Mouse (Mus musculus): ENCODE measurements around the gene Ints13.

Ints13 gene

DNA sequence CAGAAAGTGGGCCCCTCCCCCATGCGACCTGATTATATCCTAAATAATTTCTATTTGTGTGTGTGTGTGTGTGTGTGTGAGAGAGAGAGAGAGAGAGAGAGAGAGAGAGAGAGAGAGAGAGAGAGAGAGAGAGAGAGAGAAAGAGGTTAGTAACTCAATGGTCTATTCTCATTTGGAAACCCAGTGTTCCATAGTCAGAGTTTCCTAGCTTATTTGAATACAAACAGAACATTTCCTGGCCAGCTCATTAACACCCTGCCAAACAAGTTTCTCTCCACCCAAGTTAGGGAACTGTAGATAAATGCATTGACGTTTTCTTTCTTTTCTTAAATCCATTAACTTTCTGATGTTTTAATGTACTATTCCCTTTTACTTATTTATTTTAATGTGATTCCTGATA is 39.6 kb downstream of the Ints13 start:
- no peak for DNase-seq

DNA sequence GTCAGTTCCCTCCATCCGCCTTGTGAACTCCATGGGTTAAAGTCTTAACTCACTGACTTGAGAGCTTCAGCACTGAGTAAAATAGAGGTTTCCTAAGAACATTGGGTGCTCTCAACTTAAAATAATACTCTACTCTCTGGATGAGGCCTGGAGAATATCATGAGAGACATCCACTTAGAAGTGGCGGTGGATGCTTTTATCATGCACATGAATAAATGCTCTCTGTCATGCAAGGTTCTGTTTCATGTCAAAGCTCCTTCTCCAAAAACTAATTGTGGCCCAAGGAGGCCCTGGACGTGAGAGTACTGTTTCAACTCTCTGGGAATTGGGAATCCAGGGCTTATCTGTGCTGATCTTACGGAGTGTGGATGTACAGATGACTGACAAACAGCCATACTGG is 40.5 kb downstream of the Ints13 start:
- DNase-seq: no peak

DNA sequence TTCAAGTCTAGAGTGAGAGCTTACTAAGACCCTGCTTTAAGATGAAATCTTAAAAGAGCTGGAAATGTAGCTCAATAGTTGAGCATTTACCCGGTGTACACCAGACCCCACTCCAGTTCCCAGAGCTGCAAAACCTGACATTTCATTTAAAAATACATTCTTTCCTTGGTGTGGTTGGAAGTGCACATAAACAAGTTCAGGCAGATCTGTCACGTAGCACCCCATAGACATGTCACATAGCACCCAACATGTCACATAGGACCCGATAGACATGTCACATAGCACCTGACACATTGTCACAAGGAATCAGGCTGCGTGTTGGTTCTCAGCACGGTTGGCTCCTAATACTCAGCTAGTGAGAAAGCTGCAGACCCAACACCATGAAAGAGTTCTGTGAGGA is 42.1 kb downstream of the Ints13 start:
- no peak for DNase-seq

DNA sequence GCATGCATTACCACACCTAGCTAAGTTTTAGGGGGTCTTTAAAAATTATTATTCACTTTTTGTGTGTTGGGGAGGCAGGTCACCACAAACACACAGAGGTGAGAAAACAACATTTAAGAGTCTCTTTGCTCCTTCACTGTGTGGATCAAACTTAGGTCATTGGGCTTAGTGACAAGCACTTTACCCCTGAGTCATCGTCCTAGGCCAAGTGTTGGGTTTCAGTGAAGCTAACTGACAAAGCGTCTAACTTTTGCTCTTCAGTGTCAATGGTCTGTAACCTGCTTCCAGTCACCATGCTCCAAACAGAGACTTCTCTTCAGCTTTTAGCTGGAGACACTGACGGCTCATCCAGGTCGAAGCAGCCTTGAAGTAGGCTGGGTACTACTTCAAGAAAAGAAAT is 44.5 kb downstream of the Ints13 start:
- no peak for DNase-seq

DNA sequence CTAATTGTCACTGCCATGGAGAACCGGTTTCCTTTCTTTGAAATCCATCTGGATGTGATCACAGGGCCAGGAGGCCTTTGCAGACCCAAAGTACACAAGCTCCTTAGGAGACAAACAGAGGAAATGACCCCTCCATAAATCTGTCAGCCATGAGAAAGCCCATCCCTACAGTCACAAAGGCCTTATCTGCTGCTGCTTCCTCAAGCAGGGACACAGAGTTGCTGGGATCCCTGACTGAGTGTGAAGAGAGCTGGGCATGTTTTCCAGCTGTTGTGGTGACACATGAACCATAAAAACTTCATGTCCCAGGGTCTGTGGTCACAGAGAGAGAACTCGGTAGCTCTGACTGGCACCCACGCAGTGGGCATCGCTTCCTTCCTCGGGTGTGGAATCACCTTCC is 46.9 kb downstream of the Ints13 start:
- no peak for DNase-seq

DNA sequence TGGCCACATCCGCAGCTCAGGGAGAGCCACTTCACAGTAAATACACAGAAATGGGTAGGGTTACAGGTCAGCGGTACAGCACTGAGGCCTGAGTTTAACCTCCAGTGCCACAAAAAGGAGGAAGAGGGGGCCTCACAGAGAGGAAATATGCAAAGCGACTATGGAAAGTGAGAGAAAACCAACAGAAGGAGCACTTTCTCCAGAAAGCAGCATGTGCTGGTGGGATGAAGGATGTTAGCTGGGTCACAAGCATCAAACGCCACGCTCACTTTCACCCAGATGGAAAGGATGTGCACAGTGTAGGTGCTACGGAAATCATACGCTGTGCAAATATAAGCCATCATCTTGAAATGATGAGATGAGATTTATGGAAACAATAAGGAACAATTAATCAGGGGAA is 47.3 kb downstream of the Ints13 start:
- DNase-seq: no peak

DNA sequence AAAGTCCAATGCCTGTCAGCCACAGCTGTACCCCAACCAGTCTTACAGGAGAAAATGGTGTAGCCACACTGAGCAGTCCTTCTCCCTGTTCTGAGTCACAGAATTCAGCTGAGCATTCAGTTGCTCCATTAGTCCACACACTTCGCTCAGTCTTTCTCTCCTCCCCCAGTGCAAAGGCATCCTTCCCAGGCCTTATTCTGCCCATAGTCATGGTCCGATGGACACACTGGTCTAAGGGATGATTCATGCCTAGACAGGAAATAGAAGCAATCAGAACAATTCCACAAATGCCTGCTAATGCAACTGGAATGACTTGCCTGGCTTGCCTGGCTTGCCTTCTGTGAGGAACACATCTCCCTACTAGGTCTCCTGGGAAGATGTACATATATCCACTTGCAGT is 50.1 kb downstream of the Ints13 start:
- no peak for DNase-seq

DNA sequence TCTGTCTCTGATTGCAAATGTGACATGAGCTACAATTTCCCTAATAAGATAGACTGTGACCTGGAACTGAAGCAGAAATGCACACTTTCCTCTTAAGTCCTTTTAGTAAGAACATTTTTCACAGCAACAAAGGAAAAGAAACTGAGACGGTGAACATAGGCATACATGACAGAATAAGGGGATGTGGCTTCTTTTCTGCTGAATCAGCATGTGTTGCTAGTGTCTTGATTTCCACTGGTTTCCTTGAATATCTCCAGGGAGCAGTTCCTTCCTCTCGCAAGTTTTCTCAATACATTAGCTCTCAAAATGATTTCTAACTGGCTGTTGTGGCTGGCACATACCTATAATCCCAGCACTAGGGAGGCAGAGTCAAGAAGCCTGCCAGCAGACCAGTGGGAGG is 52.1 kb downstream of the Ints13 start:
- DNase-seq: no peak

DNA sequence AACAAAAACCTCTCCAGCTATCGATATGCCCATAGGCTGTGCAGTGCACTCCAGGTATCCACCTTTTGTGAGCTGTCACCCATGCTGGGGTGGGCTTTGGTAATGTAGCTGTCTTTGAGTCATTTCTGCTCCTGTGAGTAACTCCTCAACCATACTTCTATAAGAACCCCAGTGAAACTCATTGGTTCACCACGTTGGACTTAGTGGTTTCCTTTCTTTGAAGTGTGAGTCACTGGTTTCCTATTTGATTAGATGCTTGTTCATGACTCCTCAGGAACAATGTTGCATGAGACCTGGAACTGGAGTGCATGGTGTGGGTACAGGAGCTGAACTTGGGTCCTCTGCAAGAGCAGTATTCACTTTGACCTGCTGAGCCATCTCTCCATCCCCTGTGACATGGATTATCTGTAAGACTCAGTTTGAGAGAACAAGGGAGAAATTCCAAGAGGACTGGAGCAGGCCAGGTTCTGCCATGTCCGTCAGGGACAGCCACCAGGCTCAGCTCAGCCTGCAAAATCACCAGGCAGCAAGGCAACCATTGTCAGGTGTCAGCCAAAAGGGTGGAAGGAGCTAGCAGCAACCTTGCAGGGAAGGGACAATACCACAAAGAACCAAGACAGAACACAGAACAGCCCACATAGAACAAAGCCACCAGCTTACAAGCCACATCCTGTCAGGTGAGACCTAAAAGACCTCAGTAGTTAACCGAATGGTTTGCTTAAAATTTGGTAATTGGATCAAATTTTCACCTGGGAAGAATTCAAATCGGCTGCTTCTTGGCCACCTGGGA is 56.0 kb downstream of the Ints13 start:
- peak; percentile 55 to 63 for DNase-seq

DNA sequence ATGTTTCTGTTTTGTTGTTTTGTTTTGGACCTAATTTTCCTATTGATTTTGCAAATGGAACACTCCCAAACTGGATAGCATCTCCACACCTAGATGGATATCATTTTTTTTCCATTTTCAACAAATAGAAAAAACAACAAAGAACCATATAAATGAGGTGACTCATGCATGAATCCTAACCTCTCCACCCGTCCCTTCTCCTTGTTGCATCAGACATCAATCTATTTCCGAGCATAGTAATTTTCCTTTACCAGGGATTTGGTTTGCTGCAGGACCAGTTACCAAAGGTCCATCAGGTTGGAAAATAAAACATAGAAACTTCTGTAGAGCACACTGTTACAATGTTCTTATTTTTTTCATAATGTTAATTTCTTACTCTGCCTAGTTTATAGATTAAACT is 58.6 kb downstream of the Ints13 start:
- DNase-seq: no peak

DNA sequence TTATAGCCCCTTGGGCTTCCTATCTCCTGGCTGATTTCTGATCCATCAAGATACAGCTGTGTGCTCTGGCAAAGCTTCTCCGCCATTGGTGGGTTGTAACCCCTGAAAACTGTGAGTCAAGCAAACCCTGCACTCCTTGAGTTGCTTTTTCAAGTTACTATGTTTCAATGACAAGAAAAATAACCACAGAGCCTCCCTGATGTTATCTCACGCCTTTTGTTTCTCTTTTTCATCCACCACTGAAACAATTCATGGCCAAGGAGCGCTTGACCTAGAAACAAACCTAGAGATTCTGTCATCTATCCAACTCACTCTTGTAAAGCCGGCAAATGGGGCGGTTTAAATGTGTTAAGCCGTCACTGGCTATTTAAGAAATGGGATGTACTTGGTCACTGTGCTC is 61.7 kb downstream of the Ints13 start:
- no peak for DNase-seq

DNA sequence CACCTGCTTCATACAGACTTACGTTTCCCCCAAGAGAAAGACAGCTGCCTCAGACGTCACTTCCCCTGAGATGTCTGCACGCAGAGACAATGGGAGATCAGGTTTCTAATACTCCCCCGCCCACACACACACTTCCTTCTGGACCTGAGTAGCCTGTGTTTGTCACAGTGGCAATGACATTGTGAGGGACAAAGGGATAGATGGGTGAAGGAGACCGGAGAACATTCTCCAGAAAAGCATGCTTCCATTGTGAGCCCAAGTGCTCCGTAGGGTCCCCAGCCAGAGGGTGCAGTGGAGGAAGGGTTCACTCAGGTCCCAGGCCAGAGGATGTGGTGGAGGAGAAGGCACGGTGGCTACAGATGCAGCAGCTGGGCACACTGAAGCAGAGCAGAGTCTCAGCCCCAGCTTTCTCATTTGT is 63.1 kb downstream of the Ints13 start:
- peak; percentile 64 to 76 for DNase-seq

DNA sequence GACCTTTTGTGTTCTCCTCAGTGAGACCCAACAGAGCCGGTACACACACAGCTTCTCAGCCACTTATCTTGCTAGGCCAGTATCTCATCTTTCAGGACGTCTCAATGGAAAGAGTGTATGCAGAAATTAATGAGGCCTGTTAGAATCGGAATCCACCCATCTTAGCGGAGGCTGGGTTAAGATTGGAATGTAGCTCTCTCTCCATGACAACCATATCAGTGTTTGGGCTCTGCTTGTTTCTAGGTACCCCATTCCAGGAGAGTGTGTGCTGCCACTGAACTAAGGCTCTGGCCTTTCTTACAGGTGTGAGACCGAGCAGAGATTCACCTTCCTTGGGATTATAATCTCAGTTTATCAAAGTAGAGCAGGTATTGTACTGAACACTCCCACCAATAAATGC is 63.7 kb downstream of the Ints13 start:
- DNase-seq: no peak

DNA sequence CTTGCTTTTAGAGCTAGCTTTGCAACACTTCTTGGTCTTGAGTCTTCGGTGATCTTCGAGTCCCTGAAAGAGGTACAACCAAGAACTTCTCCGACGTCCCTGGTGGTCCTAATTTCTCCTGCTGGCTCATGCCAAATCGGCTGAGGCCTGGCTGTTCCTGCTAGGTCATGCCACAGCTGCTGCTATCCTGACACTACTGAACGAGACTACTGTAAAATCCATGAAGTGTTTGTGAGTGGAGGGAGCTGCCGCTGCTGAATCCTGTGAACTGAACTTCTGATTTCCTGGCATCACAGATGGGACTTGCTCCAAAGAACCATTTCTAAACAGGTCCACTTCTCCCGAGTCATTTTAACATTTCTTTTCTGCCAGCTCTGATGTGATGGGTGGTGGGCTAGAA is 64.3 kb downstream of the Ints13 start:
- DNase-seq: no peak

DNA sequence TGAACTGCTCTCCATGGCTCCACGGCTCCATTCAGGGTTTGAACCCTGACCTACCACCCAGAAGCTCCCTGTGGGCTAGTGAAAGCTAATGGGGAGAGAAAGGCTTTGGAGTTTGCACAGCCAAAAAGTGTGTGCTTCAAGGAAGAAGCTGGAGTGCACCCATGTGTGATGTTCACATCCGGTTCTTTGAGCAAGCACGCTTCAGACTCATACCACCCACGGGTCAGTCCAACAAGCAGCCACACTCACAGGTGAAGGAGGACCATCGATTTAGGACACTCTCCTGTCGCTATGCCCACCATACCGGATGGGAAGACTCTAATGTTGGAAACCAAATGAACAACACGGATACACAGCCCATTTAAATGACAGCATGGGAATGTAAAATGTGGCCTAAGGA is 66.1 kb downstream of the Ints13 start:
- DNase-seq: no peak

DNA sequence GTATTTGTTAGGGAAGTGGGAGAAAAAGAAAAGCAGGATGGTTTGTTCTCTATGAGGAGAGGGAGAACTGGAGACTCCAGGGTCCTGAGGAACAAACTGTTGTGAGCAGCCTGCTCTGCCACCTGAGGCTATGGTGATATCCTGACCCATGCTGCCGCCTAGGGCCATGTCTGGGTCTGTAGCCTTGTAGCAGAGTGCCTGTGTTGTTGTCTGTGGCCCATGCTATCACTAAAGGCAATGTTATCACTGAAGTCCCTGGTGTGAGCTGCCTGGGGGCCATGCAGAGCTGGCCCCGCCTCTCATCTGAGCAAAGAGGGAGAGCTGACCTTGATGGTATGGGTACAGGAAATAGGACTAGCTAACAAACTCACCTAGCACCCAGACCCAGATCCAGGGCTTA is 67.7 kb downstream of the Ints13 start:
- no peak for DNase-seq

DNA sequence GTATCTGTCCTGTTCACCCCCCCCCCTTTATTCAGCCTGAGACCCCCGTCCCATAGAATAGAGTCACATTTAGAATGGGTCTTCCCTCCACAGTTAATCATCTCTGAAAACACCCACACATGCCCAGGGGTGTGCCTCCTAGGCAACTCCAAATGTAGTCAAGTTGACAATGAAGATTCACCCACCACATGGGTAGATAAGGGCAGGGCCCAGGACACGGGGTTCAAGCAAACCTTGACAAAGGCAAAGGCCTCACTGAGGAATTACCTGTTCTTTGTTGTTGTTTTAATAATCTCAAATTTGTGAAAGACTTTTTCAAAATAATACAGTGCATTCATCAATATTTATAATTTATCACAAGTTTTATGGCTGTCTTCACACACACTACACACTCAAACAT is 73.2 kb downstream of the Ints13 start:
- DNase-seq: no peak

DNA sequence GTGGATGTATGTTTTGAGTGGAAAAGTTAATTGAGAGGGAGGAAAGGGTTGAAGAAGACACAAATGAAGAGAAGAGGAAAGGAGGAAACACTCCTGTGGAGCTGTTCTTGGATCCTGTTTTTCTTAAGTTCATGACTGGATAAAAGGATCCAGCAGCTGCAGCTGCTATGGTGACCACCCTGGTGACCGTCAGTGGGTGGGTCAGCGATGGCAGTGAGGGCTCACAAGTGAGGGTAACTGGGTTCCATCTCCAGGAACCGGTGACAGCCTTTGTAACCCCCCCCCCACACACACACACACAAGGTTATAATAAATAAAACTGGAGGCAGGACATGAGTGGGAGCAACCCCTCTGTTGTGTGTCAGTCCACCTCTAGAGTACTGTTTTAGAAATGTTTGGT is 74.8 kb downstream of the Ints13 start:
- DNase-seq: no peak

DNA sequence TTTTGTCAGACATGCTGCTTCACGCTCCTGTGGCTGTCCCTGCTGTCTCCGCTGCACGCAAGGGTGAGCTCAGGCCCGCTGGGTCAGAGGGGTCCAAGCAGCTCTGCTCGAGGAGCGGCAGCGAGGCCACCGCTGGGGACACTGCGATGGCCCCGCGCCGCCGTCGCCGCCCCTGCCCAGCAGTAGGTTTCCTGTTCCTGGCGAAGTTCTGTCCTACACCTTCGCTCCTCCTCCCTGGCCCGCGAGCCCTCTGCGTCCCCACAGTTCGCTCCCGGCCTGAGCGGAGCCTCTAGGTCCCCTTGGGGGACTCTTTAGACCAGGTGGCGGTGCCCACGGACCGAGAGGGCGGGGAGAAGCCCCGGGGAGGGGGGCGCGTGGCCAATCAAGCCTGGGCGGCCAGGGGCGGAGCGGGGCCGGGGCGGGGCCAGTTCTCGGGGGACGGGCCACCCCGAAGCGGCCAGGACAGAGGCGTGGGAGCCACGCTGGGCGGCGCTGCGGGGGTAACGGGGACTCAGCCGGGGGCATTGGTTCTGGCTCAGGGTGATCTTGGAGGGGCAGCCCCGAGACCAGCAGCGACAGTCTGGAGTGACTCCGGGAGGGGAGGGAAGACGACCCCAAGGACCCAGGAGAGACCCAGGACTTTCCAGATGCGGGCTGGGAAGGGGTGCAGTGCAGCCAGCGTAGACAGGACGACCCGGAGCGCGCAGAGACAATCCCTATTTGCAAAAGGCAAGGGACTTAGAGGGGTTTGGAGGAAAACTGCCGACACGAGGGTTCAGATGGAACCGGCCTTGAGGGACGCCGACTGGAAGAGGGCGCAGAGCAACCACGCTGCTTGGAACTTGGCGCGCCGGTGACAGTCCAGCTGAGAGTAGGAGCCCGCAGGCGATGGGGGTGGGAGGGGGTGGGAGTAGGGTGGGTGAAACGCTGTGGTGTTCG is 75.5 kb downstream of the Ints13 start, which contains the start of gene Itpr2:
Gene Itpr2, minus strand, starts transcription at position 358 of the 939 bp plus-strand sequence.
- DNase-seq: peak; percentile 91 to 92

DNA sequence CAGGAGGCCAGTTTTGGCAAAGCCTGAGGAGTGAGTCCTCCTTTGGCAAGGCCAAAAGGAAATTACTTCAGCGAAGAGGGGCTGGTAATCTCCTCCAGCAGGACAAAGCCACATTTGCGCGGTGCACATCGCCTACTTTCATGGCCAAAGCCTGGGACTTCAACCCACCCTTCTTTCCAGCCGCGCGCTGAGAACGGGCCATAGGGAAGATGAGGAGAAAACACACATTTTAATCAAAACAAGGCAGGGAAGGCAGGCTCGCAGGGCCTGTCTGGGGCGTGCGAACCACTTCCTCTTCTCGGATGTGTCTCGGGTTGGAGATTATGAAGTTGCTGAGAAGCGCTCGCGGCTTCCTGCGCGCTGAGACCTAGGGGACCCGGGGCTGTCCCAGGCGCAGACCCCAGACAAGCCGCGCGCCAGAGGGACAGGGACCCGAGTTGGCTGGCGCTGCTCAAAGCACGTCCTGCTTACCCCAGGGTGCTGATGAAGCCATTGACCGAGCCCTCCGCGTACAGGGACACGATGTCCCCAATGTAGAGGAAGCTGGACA is 76.2 kb downstream of the Ints13 start:
- peak; percentile 81 to 85 for DNase-seq

DNA sequence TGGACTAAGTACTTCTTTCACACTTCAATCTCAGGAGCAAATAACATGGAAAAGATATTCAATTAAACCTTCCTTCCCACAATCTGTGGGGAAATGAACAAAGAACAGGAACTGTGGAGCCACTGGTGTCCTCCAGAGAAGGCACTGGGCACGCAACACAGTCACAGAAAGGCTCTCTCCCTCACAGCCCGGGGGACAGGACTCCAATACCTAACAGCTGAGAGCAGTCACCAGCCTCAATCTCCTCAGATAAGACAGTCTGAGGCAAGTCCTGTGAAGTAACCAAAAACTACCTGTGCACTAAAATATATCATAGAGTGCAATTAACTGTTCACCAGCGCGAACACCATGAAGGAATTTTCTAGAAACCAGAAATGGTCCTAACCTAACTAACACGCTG is 76.9 kb downstream of the Ints13 start:
- no peak for DNase-seq

DNA sequence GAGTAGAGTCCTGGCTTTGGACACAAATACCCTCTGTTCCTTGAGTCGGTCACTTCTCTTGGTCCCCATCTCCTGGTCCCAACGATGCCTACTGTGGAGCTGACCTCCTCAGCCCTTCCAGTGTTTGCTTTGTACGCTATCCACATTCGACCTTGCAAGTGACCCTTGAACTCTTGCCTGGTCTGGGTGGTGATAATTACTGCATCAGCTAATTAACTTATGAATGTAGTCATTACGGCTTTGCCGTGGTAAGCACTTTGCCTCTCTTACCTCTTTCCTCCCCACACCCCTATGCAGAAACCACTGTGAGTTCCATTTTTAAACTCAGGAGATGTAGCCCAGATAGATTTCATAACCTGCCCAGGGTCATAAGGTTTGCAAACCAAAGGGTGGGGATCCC is 77.4 kb downstream of the Ints13 start:
- DNase-seq: no peak
